Mouse (Mus musculus): ENCODE measurements at regions not wholly inside any gene's neighbourhood (a gene's known extent, or its start where the extent isn't known, plus 50 kb on each side); places are given as distances from the start of the nearest gene placed in this dataset.

- DNase-seq: no peak
These were observed 90.6 kb upstream of the C1qtnf7 start for GRCm38 (mm10) chr5:43424551-43425257.

- no peak for DNase-seq
These were observed 82.0 kb upstream of the C1qtnf7 start for GRCm38 (mm10) chr5:43433337-43433736.

- DNase-seq: no peak
These were observed 76.1 kb upstream of the C1qtnf7 start for GRCm38 (mm10) chr5:43439191-43439590.

GRCm38 (mm10) chr5:43441306-43441705 is 74.0 kb upstream of the C1qtnf7 start:
- no peak for DNase-seq

- DNase-seq: no peak
These were observed 70.6 kb upstream of the C1qtnf7 start for GRCm38 (mm10) chr5:43444582-43445214.

GRCm38 (mm10) chr5:43445620-43446019 is 69.7 kb upstream of the C1qtnf7 start:
- DNase-seq: no peak

GRCm38 (mm10) chr5:43446295-43446694 is 69.0 kb upstream of the C1qtnf7 start:
- DNase-seq: no peak

- no peak for DNase-seq
These were observed 59.3 kb upstream of the C1qtnf7 start for GRCm38 (mm10) chr5:43456018-43456417.

- DNase-seq: no peak
These were observed 57.6 kb upstream of the C1qtnf7 start for GRCm38 (mm10) chr5:43457725-43458124.

GRCm38 (mm10) chr5:43461987-43462715 is 53.2 kb upstream of the C1qtnf7 start:
- DNase-seq: no peak

Measured in cerebellum, adult 18-20 months (tissue).